Mouse (Mus musculus): Measurements from ENCODE around the gene Fras1.

GRCm38 (mm10) chr5:96698972-96699371 lies 325.2 kb downstream of the Fras1 start:
- TF ChIP-seq CTCF (IDR thresholded peaks at IDR 0.05; ENCODE audit: low read depth), result no peak
- TF ChIP-seq EP300 (optimal IDR thresholded peaks at IDR 0.05), result no peak

All from stomach, postnatal 0 days (tissue).